Mouse (Mus musculus): ENCODE results near the gene Akap2.

The Akap2 gene

DNA sequence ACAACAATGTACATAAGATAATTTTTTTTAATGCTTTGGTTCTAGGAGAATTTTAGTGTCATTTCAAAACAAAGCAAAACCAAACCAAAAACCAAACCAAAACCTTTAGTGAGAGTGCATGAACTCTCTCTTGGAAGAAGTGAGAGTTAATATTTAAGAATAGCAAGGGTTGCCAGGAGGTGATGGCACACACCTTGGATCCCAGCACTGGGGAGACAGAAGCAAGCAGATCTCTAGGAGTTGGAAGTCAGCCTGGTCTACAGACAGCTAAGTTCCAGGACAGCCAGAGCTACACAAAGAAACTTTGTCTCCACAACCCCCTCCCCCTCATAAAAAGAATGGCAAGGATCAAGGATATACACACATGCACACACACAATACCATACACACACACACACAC lies 195.6 kb downstream of the Akap2 start:
- no peak for DNase-seq (ENCODE audit: low spot score)

DNA sequence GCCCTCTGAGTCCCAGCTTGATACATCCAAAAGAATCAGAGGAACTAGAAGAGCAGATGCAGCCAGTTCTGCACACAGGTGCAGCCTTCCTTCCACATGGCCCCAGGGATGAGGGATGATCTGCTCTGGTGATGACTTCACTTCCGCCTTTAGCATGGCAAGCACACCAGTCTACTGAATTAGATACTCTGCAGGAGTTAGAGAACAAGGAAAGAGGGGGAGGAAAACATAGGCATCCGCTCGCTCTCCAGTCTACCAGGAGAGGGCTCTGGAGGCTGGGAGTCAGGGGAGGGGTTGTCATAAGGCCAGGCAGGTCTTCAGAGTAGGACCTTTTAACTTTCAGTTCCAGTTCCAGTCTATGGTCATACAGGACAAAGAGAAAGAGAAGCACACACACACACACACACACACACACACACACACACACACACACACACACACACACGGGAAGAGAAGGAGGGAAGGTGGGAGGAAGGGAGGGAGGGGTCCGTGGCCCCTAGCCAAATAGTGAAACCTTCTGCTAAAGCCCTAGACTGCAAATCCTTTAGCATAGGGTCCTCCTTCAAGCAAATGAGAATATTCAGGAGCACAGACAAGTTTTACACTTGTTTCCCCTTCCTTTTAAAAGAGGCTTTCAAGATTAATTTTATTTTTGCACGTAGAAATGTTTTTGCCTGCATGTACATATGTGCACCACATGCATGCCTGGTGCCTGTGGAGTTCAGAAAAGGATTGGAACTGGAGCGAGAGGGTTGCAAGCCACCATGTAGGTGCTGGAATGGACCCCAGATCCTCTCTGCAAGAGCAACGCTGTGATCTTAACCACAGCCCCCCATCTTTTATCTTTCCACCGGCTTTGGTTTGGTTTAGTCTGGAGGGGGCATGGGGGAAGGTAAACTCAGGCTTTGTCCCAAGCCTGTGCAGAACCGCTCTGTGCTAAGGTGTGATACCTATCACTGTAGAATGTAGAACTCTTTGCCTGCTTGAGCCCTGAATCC lies 197.0 kb downstream of the Akap2 start:
- DNase-seq (ENCODE audit: low spot score) = no peak

DNA sequence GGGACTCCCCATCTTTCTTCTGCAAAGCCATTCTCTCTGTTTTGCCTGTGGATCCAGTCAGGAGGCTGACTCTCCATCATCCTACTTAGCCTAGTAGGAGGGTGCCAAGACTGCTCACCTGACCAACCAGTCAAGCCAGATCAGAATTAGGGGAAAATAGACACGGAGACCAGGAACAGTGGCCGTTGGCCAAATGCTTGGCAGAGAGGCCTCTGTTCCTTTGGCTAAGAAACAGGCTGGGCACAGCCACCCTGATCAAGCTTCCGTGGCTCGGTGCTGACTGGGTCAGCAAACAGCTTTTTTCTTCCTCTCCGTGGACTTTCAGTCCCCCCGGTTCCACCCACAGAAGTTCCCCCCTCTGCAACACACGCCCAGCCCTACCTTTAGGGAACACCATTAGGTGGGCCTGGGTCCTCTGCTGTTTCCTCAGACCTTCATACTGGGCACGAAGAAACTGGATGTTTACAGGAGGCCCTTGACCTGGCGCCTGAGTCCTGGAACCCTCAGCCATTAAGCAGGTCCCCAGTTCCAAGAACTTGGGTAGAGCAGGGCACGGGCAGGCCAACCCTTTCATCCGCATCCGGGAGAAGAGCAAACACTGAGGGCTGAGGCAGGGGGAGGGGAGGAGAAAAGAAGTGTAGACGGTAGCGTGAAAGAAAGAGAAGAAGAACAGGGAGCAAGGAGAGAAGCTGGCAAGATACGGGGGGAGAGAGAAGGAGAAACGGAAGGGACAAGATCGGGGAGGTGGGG lies 197.9 kb downstream of the Akap2 start:
- DNase-seq (ENCODE audit: low spot score) = no peak

DNA sequence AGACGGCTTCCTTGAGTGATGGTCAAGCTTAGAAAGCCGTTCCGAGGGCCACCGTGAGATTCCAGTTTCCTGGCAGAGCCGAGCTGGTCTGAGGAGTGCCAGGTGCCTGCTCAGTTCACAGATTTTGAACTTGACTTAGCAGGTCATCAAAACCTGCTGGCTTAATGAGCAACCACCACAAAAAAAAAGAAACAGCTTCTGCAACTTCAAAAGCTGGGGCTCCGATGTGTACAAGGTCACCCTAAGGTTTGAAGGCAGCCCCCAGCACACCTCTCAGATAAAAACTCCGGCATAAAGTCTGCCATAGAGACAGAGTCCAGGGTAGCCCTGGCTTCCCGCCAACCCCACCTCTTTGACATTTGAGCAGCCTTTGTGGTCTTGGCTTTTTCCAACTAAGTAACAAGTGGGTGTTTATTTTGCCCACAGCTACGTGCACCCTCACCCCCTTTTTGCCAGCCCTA lies 198.8 kb downstream of the Akap2 start, which contains the start of gene D630039A03Rik:
Gene D630039A03Rik, minus strand, starts transcription at position 97 of the 461 bp plus-strand sequence.
- DNase-seq (ENCODE audit: low spot score) = peak; percentile 62

DNA sequence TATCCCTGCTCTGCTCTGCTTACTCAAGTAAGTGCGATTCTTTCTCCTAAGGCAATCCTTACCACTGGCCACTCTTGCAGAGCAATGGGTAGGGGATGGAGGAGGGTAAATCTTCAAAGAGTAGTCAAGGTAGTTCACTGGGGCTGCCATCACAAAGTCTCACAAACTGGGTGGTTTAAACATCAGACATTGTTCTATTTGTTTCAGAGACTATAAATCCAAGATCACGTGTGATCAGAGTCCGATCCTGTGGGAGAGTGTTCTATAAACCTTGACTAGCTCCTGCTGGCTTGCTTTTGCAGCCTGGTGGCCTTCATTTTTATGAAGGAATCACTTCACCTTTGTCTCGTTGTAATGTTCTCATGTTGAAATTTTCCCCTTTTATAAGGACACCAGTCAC lies 199.3 kb downstream of the Akap2 start:
- no peak for DNase-seq (ENCODE audit: low spot score)

DNA sequence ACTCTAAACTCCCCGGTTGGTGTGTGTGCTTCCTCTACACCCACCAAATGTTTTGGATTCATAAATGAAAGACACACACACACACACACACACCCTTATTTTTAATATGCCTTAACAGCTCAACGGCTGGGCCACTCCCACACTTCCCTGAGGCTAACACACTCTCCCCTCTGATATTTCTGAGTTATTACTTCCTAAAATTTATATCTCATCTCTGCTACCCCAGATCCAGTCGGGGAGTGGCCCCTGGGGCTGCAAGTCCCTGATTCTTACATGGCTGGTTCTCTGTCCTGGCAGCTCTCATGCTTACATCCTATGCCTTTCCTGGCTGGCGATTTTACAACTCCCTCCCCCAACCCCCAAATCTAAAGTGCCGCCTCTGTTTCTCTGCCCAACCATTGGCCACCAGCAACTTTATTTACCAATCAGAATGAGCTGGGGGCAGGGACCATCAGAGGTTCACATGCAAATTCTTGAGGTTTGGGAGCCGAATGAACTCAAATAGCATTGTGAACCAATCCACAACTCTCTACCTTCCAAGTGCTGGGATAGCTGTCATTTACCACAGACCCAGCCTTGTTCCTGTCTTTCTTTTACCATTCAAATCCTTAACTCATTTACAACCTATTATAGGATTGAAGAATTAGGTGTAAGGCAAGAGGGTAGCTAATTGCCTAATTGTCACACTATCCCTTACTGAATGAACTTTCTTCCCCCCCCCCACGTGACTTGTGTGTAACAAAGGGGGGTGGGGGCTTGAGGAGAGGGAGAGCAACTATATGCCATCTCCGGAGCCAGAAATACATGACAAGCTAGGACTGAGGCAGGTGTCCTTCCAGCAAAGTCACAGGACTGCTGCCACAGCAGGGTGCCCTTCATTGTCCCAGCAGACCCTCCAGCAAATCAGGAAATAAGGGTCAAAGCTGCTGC lies 202.3 kb downstream of the Akap2 start:
- no peak for DNase-seq (ENCODE audit: low spot score)

DNA sequence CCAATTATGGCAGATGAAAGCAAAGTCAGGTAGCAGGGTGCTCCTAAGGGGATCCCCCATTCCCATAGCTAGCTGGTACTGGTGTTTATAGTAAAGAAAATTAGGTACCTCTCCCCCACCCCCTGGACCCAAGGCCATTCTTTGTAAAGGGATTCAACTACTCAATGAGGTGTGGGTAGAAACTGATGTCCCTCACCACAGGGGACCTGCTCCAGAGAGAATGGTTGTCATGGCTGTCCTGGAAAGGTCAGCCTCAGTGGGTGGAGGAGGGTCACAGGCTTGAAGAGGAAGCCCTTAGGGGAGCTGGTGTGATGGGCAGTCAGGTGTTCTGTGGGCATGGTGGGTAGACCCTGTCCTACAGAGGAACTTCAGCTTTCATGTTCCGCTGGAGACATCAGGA lies 203.1 kb downstream of the Akap2 start:
- DNase-seq (ENCODE audit: low spot score) = no peak

DNA sequence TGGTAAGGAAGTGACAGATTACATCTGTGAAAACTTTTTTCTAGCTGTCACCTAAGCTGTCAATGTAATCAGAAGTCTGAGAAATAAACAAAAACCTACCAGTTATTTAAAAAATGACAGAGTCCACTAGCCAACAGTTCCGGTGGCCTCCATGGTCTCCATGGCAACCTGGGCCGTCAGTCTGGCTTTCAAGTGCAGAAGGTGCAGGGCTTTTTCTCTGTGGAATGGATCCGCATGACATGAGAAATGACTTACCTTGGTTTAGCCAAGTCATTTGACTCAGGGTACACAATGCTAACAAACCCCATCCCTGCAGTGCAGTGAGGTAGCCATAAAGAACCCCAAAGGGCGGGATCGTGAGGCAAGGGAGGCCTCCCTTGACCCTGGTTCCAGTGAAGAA lies 204.7 kb downstream of the Akap2 start:
- DNase-seq (ENCODE audit: low spot score) = no peak

DNA sequence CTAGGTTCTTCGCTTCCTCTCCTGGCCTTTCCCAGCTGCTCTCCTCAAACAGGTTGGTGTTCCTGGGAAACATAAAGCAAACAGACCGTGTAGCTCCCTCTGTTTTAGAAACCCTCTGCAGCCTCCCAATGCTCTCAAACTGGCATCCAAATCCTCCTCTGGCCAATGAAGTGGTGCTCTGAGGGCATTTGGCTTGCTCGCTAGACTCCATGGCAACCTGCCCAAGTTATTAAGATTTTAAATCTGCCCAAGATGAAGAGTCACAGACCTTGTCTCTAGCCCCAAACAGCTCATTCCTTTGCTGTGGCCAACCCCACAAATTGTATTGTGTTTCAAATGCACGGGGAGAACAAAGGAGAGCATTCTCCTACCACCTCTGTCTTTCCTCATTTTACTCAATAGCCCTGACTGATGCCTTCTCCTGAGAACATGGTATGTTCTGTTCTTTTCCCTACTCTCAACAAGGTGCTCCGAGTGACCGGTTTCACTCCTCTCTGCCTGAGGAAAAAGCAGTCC lies 207.2 kb downstream of the Akap2 start:
- DNase-seq (ENCODE audit: low spot score) = no peak

DNA sequence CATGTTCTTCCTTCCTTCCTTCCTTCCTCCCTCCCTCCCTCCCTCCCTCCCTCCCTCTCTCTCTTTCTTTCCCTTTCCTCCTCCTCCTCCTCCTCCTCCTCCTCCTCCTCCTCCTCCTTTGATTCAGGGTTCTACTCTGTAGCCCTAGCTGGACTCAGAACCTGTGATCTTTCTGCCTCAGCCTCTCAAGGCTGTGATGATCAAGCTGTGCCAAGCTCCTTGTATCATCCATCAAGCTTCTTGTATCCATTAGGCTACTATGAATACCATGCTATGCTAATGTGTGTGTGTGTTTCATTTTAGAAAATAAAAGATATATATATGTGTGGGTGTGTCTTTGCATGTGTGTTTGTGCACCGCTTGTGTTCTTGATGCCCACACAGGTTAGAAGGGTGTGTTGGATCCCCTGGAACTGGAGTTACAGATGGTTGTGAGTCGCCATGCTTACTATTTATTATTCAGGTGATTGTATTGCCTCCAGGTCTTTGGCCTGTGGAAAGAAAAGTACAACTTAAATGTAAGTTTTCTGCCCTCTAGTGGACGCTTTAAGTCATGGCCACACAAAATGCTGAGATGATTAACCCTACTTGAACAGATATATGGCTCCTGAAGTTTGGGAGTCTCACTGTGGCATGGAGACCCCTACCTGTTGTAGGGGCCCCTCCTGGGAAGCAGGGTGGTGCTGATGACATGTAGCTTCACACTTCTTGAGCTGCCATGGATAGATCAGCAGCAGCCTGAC lies 210.2 kb downstream of the Akap2 start:
- no peak for DNase-seq (ENCODE audit: low spot score)

DNA sequence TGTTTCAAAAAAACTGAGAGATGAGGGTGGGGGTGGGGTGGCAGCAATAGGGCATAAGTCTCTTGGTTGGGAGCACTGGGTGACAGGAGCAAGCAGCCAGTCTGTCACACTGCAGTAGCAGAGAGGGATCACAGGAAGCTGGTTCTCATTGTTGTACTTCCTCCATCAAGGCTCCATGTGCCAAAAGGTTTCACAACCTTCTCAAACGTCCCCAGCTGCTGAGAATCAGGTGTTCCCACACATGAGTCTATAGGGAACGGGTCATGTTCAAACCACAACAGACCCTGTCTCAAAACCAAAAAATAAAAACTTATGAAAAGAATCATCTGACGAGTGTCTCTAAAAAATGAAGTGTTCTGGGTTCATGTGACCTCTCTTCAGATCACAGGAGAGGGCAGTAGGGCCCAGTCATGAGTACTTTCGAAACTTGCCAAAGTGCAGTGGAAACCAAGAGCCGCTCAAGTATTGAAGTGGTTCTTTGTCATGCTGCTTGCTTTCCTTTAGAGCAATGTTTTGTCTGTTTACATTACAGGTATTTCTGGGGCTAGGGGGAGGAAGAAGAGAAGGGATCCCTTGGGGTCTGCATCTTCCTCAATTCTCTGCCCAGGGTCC lies 213.2 kb downstream of the Akap2 start:
- no peak for DNase-seq (ENCODE audit: low spot score)

DNA sequence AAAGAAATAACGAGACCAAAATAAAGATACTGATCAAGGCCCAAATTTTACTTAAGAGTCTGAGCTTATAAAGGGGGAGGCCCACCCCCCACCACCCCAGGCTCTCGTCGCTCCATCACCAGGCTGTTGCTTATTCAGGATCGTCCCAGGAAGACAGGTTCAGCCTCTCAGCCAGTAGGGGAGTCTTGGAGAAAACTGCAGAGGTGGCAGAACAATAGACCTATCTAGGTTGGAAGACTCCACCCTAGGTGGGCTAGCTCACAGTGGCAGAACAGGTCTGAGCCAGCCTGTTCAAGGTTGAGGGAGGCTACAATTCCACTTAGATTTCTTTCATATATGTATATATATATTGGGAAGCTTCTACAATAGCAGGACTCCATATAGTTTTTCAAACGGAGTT lies 216.7 kb downstream of the Akap2 start:
- DNase-seq (ENCODE audit: low spot score) = no peak

DNA sequence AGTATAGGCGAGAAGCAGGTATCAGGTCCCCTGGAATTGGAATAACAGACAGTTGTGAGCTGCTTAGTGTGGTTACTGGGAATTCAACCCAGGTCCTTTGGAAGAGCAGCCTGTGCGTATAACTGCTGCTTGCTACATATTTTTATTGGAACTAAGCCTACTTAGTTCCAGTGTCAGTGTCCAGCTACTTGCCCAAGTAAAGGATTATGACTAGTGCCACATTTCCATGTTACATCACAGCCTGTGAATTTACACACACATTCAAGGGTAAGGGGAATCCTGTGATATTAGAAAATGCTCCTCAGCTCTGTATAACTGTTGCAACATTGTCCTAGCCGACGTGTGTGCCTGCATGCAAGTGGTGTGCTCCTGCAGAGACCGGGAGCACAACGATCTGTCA lies 219.8 kb downstream of the Akap2 start:
- DNase-seq (ENCODE audit: low spot score) = no peak

DNA sequence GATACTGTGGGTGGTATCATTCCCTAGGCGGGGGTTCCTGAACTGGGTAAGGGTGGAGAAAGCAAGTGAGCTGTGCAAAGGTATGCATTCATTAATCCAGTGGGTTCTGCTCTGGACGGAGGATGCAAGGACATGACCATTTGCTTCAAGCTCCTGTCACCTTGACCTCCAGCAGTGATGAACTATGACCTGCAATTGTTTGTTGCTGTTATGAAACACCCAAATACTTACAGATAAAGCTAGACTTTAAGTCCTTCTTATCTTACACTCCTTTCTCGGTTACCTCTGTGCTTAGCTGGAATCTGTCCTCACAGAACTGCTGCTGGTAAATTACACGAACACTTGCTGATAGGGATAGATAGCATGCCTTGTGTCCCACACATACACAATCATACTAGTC lies 223.2 kb downstream of the Akap2 start:
- DNase-seq (ENCODE audit: low spot score) = no peak

DNA sequence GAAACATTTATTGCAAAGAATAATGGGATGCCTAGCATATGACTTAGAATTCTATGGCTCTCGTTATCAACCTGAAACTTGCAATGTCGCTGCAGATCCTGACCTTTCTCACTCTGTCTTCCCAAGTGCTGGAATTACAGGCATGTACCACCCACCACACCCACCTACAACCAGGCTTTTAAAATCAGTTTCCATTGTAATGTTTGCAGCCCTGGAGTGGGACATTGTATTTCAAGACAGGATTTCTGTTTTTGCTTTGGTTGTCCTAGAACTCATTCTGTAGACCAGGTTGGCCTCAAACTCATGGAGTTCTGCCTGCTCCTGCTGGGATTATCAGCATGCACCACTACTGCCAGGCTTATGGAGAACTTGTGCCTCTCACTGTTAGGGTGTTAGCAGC lies 225.4 kb downstream of the Akap2 start:
- no peak for DNase-seq (ENCODE audit: low spot score)
